Mouse (Mus musculus): ENCODE data around the gene Necab3.

The Necab3 gene

GRCm38 (mm10) chr2:154541630-154542029 lies 17.1 kb downstream of the Necab3 start:
- DNase-seq (ENCODE audit: low spot score in 2 of 2) = no peak

- no peak for DNase-seq (ENCODE audit: low spot score in 2 of 2)
Observed at GRCm38 (mm10) chr2:154539720-154540119, 19.0 kb downstream of the Necab3 start.

- no peak for DNase-seq (ENCODE audit: low spot score in 2 of 2)
Observed at GRCm38 (mm10) chr2:154538710-154539109, 20.0 kb downstream of the Necab3 start.

GRCm38 (mm10) chr2:154538310-154538709 lies 20.4 kb downstream of the Necab3 start:
- no peak for DNase-seq (ENCODE audit: low spot score in 2 of 2)

- DNase-seq (ENCODE audit: low spot score in 2 of 2) = no peak
Observed at GRCm38 (mm10) chr2:154534704-154535270, 23.9 kb downstream of the Necab3 start.

GRCm38 (mm10) chr2:154532888-154533287 lies 25.8 kb downstream of the Necab3 start:
- no peak for DNase-seq (ENCODE audit: low spot score in 2 of 2)

GRCm38 (mm10) chr2:154526531-154526930 lies 32.2 kb downstream of the Necab3 start:
- no peak for DNase-seq (ENCODE audit: low spot score in 2 of 2)

- DNase-seq (ENCODE audit: low spot score in 2 of 2) = no peak
Observed at GRCm38 (mm10) chr2:154525285-154525684, 33.4 kb downstream of the Necab3 start.

GRCm38 (mm10) chr2:154522334-154522733 lies 36.4 kb downstream of the Necab3 start:
- DNase-seq (ENCODE audit: low spot score in 2 of 2) = no peak

- no peak for DNase-seq (ENCODE audit: low spot score in 2 of 2)
Observed at GRCm38 (mm10) chr2:154521449-154521848, 37.2 kb downstream of the Necab3 start.

- no peak for DNase-seq (ENCODE audit: low spot score in 2 of 2)
Observed at GRCm38 (mm10) chr2:154517424-154517823, 41.3 kb downstream of the Necab3 start.

GRCm38 (mm10) chr2:154516944-154517343 lies 41.7 kb downstream of the Necab3 start:
- no peak for DNase-seq (ENCODE audit: low spot score in 2 of 2)

- no peak for DNase-seq (ENCODE audit: low spot score in 2 of 2)
Observed at GRCm38 (mm10) chr2:154510141-154510540, 48.5 kb downstream of the Necab3 start.

GRCm38 (mm10) chr2:154508450-154508849 lies 50.2 kb downstream of the Necab3 start:
- no peak for DNase-seq (ENCODE audit: low spot score in 2 of 2)

- DNase-seq (ENCODE audit: low spot score in 2 of 2) = no peak
Observed at GRCm38 (mm10) chr2:154507566-154508283, 51.0 kb downstream of the Necab3 start.

GRCm38 (mm10) chr2:154507076-154507475 lies 51.6 kb downstream of the Necab3 start:
- DNase-seq (ENCODE audit: low spot score in 2 of 2) = no peak

- DNase-seq (ENCODE audit: low spot score in 2 of 2) = no peak
Observed at GRCm38 (mm10) chr2:154500758-154501157, 57.9 kb downstream of the Necab3 start.

- DNase-seq (ENCODE audit: low spot score in 2 of 2) = no peak
Observed at GRCm38 (mm10) chr2:154499717-154500247, 58.9 kb downstream of the Necab3 start.

- DNase-seq (ENCODE audit: low spot score in 2 of 2) = no peak
Observed at GRCm38 (mm10) chr2:154498571-154498970, 60.1 kb downstream of the Necab3 start.

- no peak for DNase-seq (ENCODE audit: low spot score in 2 of 2)
Observed at GRCm38 (mm10) chr2:154495021-154495420, 63.7 kb downstream of the Necab3 start.
